Mouse (Mus musculus): Measurements from ENCODE around the gene Ttc25.
"Not testable (repeated sequence)": the region's sequence is repeated elsewhere in the genome, so short reads cannot be mapped to it uniquely, and the experiment has no call there.

The Ttc25 gene

DNA sequence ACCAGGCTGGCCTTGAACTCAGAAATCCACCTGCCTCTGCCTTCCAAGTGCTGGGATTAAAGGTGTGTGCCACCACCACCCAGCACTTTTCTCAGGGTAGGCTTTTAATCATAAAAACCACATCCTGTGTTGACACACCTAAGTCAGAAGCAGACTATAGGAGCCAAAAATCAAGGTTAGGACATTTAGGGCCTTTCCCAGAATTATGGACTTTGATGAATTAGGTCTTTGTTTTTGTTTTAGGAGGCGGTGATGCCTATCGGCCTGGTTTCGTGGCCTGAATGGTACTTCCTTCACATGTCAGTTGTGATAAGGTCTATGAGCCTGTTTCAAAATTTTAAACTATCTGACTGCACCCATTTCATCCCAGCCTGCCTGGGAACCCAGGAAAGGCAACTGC is 28.8 kb downstream of the Ttc25 start:
- no peak for DNase-seq

DNA sequence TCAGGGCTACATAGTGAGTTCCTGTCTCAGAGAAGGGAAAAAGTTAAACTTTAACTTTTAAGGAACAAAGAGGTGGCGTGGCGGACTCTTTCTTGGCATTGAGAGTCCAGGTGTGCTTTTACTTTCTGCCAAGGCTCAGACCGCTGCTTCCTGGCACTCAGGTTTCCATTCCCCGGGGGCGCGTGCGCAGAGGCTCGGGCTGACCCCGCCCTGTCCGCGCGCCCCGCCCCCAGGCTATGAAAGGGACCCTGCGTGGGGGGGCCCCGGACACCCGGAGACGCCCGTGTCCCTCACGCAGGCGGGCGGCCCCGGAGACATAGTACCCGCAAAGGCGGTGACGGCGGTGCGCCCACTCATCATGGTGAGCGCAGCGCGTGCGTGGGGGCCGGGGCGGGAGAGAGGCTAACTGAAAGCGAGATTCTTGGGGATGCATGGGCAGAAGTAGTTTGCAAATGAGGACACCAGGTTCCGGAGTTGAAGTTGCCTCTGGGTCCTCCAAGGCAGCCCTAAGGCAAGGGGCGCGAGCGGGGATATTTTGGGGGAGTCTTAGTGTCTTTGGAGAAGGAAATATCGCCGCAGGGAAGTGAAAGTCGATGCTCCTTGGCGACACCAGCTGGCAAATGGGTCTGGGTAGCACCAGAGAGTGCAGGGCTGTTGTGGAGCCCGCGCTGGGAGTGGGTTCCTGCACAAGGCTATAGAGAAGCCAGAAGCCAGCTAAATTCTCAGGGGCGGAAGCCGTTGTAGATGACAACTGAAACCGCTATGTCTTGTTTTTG is 29.5 kb downstream of the Ttc25 start, which contains the start of gene Cnp:
Gene Cnp, plus strand, starts transcription at position 197 of the 776 bp plus-strand sequence.
- DNase-seq = peak; percentile 83 to 86

DNA sequence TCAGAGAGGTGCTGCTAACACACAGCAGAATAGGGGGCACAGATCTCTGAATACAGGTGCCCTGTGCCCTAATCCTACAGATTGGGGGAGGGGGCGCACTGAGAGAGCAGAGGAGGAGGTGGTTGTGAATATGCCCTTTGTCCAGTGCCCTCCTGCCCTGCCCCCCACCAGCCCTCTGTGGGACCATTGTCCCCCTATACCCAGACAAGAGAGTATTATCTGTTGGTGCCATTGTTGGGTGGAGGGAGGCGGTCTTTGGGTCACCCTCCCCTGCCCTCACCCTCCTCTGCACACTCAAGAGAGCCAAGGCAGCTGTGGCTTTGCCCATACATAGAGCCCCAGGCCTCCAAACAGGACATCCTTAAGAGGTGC is 30.1 kb downstream of the Ttc25 start:
- no peak for DNase-seq

DNA sequence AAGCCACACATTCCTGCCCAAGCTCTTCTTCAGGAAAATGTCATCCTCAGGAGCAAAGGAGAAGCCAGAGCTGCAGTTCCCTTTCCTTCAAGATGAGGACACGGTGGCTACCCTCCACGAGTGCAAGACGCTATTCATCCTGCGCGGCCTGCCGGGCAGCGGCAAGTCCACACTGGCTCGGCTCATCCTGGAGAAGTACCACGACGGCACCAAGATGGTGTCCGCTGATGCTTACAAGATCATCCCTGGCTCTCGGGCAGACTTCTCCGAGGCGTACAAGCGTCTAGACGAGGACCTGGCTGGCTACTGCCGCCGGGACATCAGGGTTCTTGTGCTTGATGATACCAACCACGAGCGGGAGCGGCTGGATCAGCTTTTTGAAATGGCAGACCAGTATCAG is 30.8 kb downstream of the Ttc25 start:
- no peak for DNase-seq

DNA sequence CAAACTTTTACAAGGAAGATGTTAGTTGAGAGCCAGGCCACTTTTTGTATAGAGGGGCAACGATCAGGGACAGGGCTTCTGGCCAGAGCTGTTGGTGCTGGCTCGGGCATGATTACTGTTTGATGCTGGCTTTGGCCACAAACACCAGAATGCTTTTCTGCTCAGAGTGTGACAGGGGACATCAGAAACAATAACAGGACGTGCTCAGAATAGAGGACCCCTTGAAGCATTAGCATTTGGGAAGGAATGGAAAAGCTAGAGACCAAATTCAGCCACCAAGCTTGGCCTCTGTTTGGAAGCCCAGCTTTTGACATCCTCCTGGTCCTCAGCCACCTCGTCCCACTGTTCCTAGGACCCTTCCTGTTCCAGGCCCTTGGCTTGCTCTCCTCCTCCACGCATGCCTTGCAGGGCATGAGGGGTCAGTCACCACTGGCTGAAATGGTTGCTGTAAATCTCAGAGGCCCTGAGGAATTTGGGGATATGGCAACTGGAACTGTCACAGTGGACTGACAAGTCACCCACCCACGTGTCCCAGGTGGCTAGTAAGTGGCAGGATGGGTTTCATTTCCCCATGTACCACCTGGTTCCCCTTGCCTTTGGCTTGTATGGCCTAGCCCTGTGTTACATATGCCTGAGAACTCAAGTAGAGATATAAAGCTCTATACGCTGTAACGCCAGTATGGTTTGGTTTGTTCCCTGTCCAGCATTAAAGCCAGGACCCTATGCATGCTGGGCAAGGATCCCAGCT is 32.6 kb downstream of the Ttc25 start:
- no peak for DNase-seq

DNA sequence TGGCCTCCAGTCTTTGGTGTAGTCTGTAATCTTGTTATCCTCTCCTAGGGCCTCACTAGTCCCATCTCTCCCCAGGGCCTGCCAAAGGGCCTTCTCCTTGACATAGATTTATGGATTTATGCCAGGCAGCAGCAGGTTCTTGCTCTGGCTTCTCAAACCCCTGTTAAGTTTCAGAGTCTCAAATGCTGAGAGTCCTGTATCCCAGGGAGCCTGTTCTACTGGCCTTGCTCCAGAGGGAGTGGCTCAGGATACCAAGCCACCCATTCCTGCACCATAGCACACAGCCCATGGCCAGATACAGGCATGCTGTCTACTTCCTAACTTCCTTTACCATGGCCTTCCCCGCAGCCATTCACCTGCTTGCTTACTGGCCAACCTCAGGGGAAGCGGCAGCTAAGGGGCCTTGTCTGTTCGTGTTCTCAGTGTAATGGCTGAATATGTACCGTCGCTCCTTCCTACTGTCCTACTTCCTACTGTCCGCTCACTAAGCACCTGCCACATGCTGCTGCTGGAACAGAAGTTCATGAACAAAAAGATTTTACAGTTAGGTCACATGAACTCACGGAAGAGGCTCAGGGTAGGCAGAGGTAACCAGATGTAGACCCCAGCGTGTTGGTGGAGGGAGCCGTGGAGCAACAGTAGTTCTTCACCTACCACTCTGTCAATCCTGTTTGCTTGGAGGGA is 33.9 kb downstream of the Ttc25 start:
- DNase-seq = no peak

DNA sequence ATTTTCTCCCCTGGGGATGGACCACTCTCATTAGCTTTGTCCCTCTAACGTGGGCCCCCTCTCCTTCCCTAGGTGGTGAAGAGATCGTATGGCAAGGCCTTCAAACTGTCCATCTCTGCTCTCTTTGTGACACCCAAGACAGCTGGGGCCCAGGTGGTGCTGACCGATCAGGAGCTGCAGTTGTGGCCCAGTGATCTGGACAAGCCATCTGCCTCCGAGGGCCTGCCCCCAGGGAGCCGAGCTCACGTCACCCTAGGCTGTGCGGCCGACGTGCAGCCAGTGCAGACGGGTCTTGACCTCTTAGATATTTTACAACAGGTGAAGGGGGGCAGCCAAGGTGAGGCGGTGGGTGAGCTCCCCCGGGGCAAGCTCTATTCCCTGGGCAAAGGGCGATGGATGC is 34.9 kb downstream of the Ttc25 start:
- DNase-seq = no peak

DNA sequence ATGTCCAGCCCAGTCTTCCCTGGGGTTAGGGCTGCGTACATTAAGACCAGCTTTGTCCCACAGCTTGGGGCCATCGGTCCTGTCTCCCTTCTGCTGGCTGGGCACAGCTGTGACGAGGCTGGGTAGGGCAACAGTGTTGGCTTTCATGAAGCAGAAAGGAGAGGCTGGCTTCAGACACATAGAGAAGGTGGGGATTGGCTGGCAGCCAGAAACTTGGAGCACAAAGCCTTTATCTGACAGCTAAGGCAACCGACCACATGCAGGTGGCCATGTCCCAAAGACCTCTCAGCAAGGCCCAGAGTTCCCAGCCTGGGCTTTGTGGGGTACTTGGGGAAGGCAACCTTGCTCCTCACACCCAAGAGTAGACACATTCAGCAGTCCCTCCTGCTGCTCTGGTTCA is 36.3 kb downstream of the Ttc25 start:
- peak in 1 of 2 experiments; percentile 51 for DNase-seq

DNA sequence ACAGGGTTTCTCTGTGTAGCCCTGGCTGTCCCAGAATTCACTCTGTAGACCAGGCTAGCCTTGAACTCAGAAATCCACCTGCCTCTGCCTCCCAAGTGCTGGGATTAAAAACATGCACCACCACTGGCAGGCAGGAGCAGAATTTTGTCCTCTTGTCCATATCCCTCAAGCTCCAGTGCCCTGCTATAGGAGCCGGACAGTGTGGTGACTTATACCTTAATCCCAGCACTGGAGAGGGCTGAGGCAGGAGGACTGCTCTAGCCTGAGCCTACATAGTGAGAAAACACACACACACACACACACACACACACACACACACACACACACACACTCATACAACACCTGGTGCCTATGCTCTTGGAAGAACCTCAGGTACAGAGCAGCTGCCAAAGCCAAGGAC is 37.0 kb downstream of the Ttc25 start:
- DNase-seq = not testable (repeated sequence)

DNA sequence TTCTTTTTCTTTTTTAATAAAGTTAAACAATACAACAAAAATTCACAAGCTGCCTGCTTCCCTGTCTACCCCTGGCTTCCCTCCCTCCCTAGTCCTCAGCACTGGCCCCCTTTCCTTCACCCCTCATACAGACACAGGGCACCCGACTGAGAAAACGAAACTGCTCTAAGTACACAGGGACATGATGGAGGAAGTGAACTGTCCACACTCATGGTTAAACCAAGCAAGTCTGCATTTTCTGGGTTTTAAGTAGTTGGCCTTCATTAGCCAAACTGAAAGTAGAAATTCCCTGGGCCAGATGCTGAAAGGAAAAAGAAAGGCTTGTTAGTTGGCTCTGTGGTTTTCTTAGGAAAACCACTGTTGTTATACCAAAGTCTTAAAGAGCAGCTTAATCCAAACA is 37.4 kb downstream of the Ttc25 start:
- no peak for DNase-seq

DNA sequence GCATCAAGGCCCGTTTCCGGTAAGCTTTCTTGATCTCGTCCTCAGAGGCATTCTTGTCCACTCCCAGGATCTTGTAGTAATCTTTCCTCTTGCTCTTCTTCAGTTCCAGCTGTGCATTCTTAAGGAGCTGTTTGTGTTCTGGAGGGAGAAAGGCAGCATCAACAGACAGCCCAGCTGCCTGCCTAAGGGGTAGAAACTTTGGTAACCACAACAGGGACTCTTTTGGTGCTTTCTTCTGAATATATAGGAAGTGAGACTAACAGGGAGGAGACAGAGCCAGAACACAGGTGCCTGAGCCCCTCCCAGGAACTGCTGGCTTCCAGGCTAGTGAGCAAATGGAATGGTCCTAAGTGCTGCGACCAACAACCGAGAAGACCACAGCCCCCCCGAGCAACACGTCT is 39.2 kb downstream of the Ttc25 start:
- no peak for DNase-seq

DNA sequence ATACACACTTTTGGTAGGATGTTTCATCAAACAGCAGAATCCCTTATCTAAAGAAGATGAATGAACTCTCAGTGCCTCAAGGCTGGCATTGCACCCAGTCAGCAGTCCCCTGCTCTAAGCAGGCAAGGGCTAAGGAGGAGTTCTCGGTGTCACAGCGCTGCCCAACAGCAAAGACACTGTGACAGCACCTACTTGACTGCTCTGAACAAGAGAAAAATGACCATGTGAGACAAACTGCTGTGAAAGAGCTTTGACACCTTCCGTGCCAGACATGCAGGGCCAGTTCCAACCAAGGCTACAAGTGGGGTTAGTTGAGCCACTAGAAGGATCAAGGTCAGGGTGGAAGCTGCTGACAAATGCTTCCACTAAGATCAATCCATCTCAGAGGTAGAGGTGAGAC is 39.7 kb downstream of the Ttc25 start:
- DNase-seq = no peak

DNA sequence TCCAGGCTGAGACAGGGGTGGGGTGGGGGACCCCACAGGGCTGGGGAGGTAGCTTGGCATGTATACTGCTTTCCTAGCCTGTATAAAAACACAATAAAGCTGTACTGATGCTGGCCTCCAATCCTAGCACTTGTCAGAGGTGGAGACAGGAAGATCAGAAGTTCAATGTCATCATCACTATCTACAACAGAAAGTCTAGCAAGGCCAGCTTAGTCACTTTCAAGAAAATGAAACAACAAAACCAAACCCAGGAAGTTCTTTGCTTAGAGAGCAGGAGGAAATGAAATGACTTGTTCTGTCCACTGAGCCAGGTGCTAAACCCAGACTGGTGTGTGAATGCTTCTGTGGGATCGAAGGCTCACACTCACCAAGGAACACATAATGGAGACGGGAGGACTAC is 43.1 kb downstream of the Ttc25 start:
- no peak for DNase-seq

DNA sequence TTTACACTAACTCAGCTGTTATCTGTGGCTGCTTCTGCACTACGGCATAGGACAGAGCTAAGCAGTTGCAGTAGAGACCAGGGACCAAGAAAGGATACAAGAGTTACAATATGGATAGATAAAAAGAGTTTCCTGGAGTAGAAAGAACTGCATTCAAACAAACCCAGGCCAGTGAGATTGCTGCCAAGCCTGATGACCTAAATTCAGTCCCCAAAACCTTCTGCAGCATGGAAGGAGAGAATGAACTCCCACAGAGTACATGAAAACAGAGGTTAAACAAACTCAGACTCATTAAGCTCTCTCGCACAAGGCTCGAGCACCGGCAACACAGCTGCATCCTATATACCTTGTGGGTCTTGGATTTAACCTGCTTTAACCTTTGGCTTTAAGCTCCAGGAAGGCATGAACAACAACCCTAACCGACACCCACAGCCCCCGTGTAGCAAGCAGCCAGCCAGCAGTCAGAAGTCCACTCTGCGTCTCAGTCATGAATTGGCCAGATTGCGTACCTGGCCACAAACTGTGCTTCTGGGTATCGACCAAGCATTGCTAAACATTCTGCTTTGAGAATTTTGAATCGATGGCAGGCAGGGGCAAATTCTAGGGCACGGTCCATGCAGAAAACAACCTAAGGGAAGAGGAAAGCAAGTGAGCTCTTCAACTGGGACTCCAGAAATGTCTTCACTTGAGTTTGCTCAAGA is 47.1 kb downstream of the Ttc25 start:
- DNase-seq = no peak

DNA sequence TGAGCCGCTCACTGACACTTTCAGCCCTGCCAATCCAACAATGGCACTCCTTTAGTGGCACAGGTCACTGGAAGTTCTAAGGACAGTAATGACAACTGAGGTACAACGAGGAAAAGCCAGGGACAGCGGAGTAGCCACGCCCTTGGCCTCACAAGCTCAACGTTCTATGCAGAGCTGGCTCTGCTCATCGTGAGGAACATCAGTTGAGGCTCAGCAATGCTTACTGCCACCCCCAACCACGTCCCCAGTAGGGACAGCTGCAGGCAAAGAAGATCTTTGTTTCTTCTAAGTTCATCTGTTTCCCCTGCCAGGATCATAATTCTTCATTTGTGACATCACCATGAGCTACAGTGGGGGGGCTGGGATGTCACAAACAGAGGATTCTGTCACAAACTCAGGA is 49.2 kb downstream of the Ttc25 start:
- DNase-seq = no peak

DNA sequence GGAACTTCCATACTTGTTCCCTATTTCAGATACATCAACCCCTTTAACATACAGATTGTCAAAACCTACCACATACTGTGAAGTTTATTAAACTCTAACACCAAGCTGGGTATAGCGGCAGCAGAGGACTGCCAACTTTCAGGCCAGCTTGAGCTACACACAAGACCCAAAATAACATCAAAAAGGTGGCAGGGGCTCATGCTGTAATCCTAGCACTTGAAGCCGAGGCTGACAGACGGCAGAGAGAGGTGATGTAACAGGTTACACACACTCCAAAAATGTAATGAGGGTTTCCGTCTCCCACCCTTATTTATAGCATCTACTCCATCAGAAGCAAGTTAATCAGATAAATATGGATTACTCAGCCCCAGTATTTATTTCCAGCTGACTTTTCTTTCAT is 50.1 kb downstream of the Ttc25 start:
- no peak for DNase-seq

DNA sequence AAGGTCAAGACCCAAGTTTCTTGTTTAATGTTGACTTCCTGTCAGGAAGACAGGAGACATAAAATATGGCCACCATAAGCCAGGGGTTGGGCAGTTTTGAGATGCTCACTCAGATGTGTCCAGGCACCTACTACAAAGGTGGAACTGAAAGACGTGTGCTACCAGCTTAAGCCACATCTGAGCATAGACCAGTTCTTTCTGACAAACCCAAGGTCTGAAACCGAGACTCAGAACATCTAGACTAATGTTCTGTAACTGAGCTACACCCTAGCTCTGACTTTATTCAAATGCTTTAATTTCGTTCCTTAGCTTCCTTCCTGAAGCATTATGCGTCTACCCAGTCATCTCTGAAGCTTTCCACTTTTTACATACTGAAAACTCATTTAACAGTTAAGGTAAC is 52.7 kb downstream of the Ttc25 start:
- no peak for DNase-seq

DNA sequence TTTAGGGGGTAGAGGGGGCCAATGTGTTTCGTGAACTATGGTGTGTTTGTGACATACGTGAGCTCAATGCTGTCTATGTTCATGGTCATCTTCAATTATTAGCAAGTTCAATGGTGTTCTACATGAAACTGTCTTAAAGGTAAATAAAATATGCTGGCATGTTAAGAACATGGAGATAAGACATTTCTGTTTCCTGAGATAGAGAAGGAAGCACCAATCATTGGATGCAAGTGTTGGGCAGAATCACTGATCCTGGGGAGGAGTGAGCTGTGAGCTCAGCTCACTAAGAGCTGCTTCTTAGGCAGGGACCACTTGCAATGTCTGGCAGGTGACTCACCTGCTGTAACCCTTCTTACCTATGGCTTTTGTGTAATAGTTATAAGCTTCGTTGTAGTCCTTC is 56.0 kb downstream of the Ttc25 start:
- DNase-seq = no peak

DNA sequence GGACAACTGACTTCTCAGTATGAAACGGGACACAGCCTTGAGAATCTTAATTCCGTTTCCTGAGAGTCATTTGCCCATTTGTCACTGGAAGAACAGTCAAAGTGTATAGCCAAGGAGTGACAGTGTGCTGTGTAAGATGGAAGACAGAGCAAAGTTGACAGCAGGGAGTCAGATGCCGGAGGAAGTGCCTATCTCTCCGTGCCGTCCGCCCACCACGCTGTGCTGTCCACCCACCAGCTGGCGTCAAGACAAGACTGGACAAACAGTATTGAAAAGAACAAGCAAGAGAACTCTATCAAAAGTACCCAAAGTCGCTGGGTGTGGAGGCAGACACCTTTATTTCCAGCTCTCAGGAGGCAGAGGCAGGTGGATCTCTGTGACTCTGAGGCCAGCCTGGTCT is 57.7 kb downstream of the Ttc25 start:
- no peak for DNase-seq

DNA sequence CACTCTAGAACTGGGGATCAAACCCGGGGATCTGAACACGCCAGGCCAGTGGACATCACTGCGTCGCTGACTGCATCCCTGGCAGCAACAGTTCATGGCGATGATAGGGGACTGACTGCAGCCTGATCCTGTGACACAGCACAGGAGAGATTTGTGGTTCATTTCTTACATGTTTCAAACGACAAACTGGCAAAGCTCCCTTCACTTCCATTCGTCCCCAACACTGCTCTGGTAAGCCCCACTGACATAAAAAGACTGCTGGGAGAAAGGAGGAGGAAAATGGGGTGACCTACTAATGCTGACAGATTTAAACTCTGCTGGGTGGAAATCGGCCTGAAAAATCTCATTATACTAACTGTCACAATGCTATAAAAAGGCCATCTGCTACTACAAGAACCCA is 58.4 kb downstream of the Ttc25 start:
- DNase-seq = no peak

DNA sequence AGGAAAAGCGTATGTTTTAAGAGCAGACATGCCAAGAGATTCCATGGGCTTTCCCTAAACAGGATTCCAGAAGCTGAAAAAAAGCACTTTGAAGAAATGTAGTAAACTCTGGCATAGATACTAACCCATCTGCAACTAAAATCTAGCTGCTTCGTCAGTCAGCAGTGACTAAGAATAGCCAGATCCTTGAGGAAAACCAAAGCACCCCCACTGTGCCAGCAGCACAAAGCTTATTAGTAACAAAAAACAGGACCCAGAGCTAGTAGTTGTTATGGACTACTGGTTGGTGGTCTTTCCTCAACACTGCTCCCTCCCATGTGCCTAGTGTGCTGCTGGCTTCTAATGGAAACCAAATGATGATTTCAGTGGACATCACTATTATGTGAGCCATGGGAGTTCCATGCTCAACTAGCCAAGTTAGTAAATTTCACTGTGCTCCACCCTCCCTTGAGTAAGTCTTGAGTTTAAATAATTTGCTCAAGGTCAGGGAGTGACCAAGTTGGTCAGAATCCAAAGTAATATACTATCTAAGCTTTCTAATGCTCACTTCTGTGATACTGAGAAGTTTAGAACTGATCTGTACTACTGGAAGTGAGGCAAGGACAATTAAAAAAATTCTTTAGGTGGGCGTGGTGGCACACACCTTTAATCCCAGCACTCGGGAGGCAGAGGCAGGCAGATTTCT is 59.1 kb downstream of the Ttc25 start:
- no peak for DNase-seq

DNA sequence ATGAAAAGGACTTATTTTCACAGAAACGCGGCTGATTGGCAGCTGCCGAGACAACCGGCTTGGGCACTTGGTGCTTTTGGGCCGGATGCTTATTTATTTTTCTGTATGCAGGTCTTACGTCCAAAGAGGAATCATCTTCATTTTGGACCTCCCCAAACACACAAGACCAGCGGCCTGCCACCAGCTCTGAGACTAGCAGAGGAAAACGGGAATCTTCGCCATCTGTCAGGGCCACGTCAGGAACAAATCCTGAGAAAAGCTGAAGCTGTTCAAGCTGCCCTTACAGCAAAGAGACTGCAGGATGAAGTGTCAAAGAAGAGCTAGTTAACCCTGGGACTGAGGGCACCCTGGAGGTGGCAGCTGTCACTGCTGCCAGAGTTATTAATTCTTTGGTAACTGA is 60.0 kb downstream of the Ttc25 start:
- no peak for DNase-seq

DNA sequence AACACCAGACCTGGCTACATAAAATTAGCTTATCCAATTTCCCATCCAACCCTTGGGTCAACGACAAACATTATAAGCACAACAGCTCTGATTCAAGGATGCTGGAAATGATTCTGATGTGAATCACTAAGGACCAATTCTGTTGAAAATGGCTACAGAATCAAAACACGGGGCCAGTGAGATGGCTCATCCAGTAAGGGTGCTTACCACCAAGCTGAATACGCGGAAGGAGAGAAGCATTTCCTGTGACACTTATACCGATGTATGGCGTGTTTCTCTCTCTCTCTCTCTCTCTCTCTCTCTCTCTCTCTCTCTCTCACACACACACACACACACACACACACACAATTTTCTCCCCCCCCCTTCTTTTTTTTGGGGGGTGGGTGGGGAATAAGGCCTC is 61.7 kb downstream of the Ttc25 start:
- DNase-seq = no peak
